Mouse (Mus musculus) skeletal muscle tissue, postnatal 0 days (tissue): ENCODE measurements around the gene Krtap3-2. TPM values are rescaled to one million over a fixed set of nuclear protein-coding genes. Genes with fewer than 3 reads are reported as not detected.

Source experiments
- polyA plus RNA-seq: library from polyadenylated mRNA; unstranded; fragments of >200 nt; fragmentation: Nextera tagmentation; extraction: Ambion mirVana; gene quantifications from 2 replicates; pipeline ENCODE4 v1.2.1, GENCODE M21; 2015

The Krtap3-2 gene
- polyA plus RNA-seq, result not detected in 2 replicates

GRCm38 (mm10) chr11:99556753-99557152 is at the start of gene Krtap3-2:
TSS of gene Krtap3-2 (minus strand) at chr11:99556853.

GRCm38 (mm10) chr11:99603208-99603607 is 46.6 kb upstream of the Krtap3-2 start, which contains the start of gene Gm11938:
TSS of gene Gm11938 (minus strand) at chr11:99603308.

GRCm38 (mm10) chr11:99597742-99598141 is 41.1 kb upstream of the Krtap3-2 start, which contains the start of gene Krtap9-3:
TSS of gene Krtap9-3 (minus strand) at chr11:99598105.

GRCm38 (mm10) chr11:99590981-99591380 is 34.3 kb upstream of the Krtap3-2 start, which contains the start of gene Krtap1-3:
TSS of gene Krtap1-3 (minus strand) at chr11:99591339.

GRCm38 (mm10) chr11:99583245-99583704 is 26.6 kb upstream of the Krtap3-2 start, which contains the start of gene Krtap1-4:
TSS of gene Krtap1-4 (minus strand) at chr11:99583654.

GRCm38 (mm10) chr11:99580636-99581035 is 24.0 kb upstream of the Krtap3-2 start, which contains the start of gene Krtap1-5:
TSS of gene Krtap1-5 (minus strand) at chr11:99581016.

GRCm38 (mm10) chr11:99566530-99566929 is 9.9 kb upstream of the Krtap3-2 start, which contains the start of gene Krtap3-1:
TSS of gene Krtap3-1 (minus strand) at chr11:99566630.

GRCm38 (mm10) chr11:99559366-99559765 is 2.7 kb upstream of the Krtap3-2 start, which contains the start of gene Gm11939:
TSS of gene Gm11939 (minus strand) at chr11:99559466.

GRCm38 (mm10) chr11:99550765-99551164 is 5.9 kb downstream of the Krtap3-2 start, which contains the start of gene Krtap3-3:
TSS of gene Krtap3-3 (minus strand) at chr11:99550865.

GRCm38 (mm10) chr11:99521288-99521860 is 35.3 kb downstream of the Krtap3-2 start, which contains the start of gene Krt39:
TSS of gene Krt39 (minus strand) at chr11:99521338.

Other genes with a start within 250 kb of the Krtap3-2 start
- gene Krt25, start 233.9 kb downstream of the Krtap3-2 start, polyA plus RNA-seq, result not detected in 2 replicates
- not detected in 2 replicates for gene Krt26, start 218.9 kb downstream of the Krtap3-2 start, polyA plus RNA-seq
- not detected in 2 replicates for gene Krt27, start 205.7 kb downstream of the Krtap3-2 start, polyA plus RNA-seq
- not detected in 2 replicates for gene Krt28, start 181.9 kb downstream of the Krtap3-2 start, polyA plus RNA-seq
- 12.9 and 155 TPM in 2 replicates for gene Krt10, start 167.5 kb downstream of the Krtap3-2 start, polyA plus RNA-seq
- 2.1 TPM in 1 of 2 replicates, not detected in the other for gene Krt12, start 134.6 kb downstream of the Krtap3-2 start, polyA plus RNA-seq
- gene Krt20, start 118.7 kb downstream of the Krtap3-2 start, polyA plus RNA-seq, result 0.13 TPM in 1 of 2 replicates, not detected in the other
- 3.5 TPM in 1 of 2 replicates, not detected in the other for gene Krt23, start 63.7 kb downstream of the Krtap3-2 start, polyA plus RNA-seq
- gene Krt39, start 35.5 kb downstream of the Krtap3-2 start, polyA plus RNA-seq, result not detected in 2 replicates
- gene Krt40, start 13.7 kb downstream of the Krtap3-2 start, polyA plus RNA-seq, result not detected in 2 replicates
- gene Krtap3-3, start 6.0 kb downstream of the Krtap3-2 start, polyA plus RNA-seq, result not detected in 2 replicates
- not detected in 2 replicates for gene Gm11939, start 2.6 kb upstream of the Krtap3-2 start, polyA plus RNA-seq
- gene Krtap3-1, start 9.8 kb upstream of the Krtap3-2 start, polyA plus RNA-seq, result not detected in 2 replicates
- gene Krtap1-5, start 24.2 kb upstream of the Krtap3-2 start, polyA plus RNA-seq, result not detected in 2 replicates
- not detected in 2 replicates for gene Krtap1-4, start 26.8 kb upstream of the Krtap3-2 start, polyA plus RNA-seq
- not detected in 2 replicates for gene Krtap1-3, start 34.5 kb upstream of the Krtap3-2 start, polyA plus RNA-seq
- not detected in 2 replicates for gene Krtap9-3, start 41.3 kb upstream of the Krtap3-2 start, polyA plus RNA-seq
- gene Gm11938, start 46.5 kb upstream of the Krtap3-2 start, polyA plus RNA-seq, result not detected in 2 replicates
- not detected in 2 replicates for gene Gm11937, start 53.3 kb upstream of the Krtap3-2 start, polyA plus RNA-seq
- gene Krtap2-4, start 58.0 kb upstream of the Krtap3-2 start, polyA plus RNA-seq, result not detected in 2 replicates
- not detected in 2 replicates for gene Gm11562, start 63.6 kb upstream of the Krtap3-2 start, polyA plus RNA-seq
- gene Krtap4-1, start 71.4 kb upstream of the Krtap3-2 start, polyA plus RNA-seq, result not detected in 2 replicates
- not detected in 2 replicates for gene Krtap4-2, start 78.2 kb upstream of the Krtap3-2 start, polyA plus RNA-seq
- not detected in 2 replicates for gene Krtap4-7, start 87.2 kb upstream of the Krtap3-2 start, polyA plus RNA-seq
- gene Gm11555, start 93.4 kb upstream of the Krtap3-2 start, polyA plus RNA-seq, result not detected in 2 replicates
- not detected in 2 replicates for gene Gm11563, start 102.1 kb upstream of the Krtap3-2 start, polyA plus RNA-seq
- not detected in 2 replicates for gene Krtap4-6, start 109.1 kb upstream of the Krtap3-2 start, polyA plus RNA-seq
- not detected in 2 replicates for gene Gm14190, start 133.9 kb upstream of the Krtap3-2 start, polyA plus RNA-seq
- gene Gm14180, start 177.4 kb upstream of the Krtap3-2 start, polyA plus RNA-seq, result not detected in 2 replicates
- gene Gm11595, start 216.1 kb upstream of the Krtap3-2 start, polyA plus RNA-seq, result not detected in 2 replicates
- not detected in 2 replicates for gene Krtap4-8, start 223.9 kb upstream of the Krtap3-2 start, polyA plus RNA-seq
- not detected in 2 replicates for gene Krtap4-9, start 228.3 kb upstream of the Krtap3-2 start, polyA plus RNA-seq
- gene Gm11596, start 236.6 kb upstream of the Krtap3-2 start, polyA plus RNA-seq, result not detected in 2 replicates
- gene Gm11569, start 242.1 kb upstream of the Krtap3-2 start, polyA plus RNA-seq, result not detected in 2 replicates
- not detected in 2 replicates for gene Gm11554, start 247.6 kb upstream of the Krtap3-2 start, polyA plus RNA-seq